Mouse (Mus musculus) limb, embryonic 11.5 days (tissue): ENCODE data around the gene Ctsw. TPM values are rescaled to one million over a fixed set of nuclear protein-coding genes. Genes with fewer than 3 reads are reported as not detected.

Experiments used
- ATAC-seq: fragments of 200-750 bp; cut with Nextera tagmentation; 2 replicates; pipeline ENCODE4 v1.8.0; 2017; ENCODE audit warnings: low read depth; ENCODE audit not compliant: insufficient number of reproducible peaks, low FRiP score, low TSS enrichment
- DNase-seq: peaks from one replicate; pipeline ENCODE4 v3.0.0-alpha.2; 2015; ENCODE audit warnings: low spot score
- H3K27ac ChIP-seq: fragments of 300-500 bp; sonication (generic); replicated peaks from 2 replicates; pipeline ENCODE4 v1.5.1; 2014; ENCODE audit warnings: low read depth, mild to moderate bottlenecking, low read length
- H3K27me3 ChIP-seq: fragments of 300-500 bp; sonication (generic); 2 replicates; pipeline ENCODE4 v1.6.1; 2014; ENCODE audit warnings: mild to moderate bottlenecking, low read length, mixed read lengths; ENCODE audit not compliant: control insufficient read depth, insufficient read depth
- H3K36me3 ChIP-seq: fragments of 300-500 bp; sonication (generic); 2 replicates; pipeline ENCODE4 v1.6.1; 2014; ENCODE audit warnings: mild to moderate bottlenecking, low read length, moderate library complexity, mixed read lengths; ENCODE audit not compliant: control insufficient read depth, insufficient read depth
- H3K4me1 ChIP-seq: fragments of 300-500 bp; sonication (generic); 2 replicates; pipeline ENCODE4 v1.6.1; 2014; ENCODE audit warnings: low read length, mixed read lengths; ENCODE audit not compliant: control insufficient read depth, insufficient read depth
- H3K4me2 ChIP-seq: fragments of 300-500 bp; sonication (generic); 2 replicates; pipeline ENCODE4 v1.6.1; 2014; ENCODE audit warnings: low read depth, mild to moderate bottlenecking, moderate library complexity; ENCODE audit not compliant: severe bottlenecking
- H3K4me3 ChIP-seq: fragments of 300-500 bp; sonication (generic); 2 replicates; pipeline ENCODE4 v1.5.1; 2014; ENCODE audit warnings: low read depth, low read length
- H3K9ac ChIP-seq: fragments of 300-500 bp; sonication (generic); 2 replicates; pipeline ENCODE4 v1.6.1; 2014; ENCODE audit warnings: mild to moderate bottlenecking, low read length
- H3K9me3 ChIP-seq: fragments of 300-500 bp; sonication (generic); 2 replicates; pipeline ENCODE4 v1.6.1; 2016; ENCODE audit warnings: low read length; ENCODE audit not compliant: control insufficient read depth
- WGBS: fragments of 180-500 bp; shearing (Covaris S2); extraction: QIAGEN DNeasy Blood & Tissue Kit; methylation state at CpG from one replicate; pipeline ENCODE4 v1.1.7; 2014; 5-methylcytosine and 5-hydroxymethylcytosine counted together
- polyA plus RNA-seq: library from polyadenylated mRNA; unstranded; fragments of >200 nt; fragmentation: Nextera tagmentation; extraction: Ambion mirVana; gene quantifications from 2 replicates; pipeline ENCODE4 v1.2.1, GENCODE M21; 2014

Gene Ctsw
- polyA plus RNA-seq, 1 experiment from 2014 or later = 1.0 TPM

DNA sequence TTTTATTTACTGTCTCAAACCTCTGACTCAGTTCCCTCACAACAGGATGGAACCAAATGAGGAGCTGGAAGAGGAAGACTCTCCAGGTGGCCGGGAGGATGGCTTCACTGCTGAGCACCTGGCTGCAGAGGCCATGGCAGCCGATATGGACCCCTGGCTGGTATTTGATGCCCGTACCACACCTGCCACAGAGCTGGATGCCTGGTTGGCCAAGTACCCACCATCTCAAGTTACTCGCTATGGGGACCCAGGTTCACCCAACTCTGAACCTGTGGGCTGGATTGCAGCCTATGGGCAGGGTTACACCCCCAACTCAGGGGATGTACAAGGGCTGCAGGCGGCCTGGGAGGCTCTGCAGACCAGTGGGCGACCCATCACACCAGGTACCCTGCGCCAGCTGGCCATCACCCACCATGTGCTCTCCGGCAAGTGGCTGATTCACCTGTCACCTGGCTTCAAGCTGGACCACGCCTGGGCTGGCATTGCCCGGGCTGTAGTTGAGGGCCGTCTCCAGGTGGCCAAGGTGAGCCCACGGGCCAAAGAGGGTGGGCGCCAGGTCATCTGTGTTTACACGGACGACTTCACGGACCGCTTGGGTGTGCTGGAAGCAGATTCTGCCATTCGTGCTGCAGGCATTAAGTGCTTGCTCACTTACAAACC is 42.3 kb downstream of the Ctsw start:
- H3K27me3 ChIP-seq = no peaks in the 10 kb centered on the region
- H3K27ac ChIP-seq = no peak overlapping the region
- DNase-seq = no peak
- peak overlapping the region; percentile 95 for H3K9ac ChIP-seq
- H3K36me3 ChIP-seq = peaks cover 17% of the 10 kb centered on the region
- H3K9me3 ChIP-seq = no peaks in the 10 kb centered on the region
- ATAC-seq = no peak
- H3K4me1 ChIP-seq = peaks cover 19% of the 10 kb centered on the region
- H3K4me3 ChIP-seq = peak overlapping the region; percentile 88
- 92% methylated on average over 18 of the region's 18 CpGs for WGBS
- peak overlapping the region; percentile 87 for H3K4me2 ChIP-seq

DNA sequence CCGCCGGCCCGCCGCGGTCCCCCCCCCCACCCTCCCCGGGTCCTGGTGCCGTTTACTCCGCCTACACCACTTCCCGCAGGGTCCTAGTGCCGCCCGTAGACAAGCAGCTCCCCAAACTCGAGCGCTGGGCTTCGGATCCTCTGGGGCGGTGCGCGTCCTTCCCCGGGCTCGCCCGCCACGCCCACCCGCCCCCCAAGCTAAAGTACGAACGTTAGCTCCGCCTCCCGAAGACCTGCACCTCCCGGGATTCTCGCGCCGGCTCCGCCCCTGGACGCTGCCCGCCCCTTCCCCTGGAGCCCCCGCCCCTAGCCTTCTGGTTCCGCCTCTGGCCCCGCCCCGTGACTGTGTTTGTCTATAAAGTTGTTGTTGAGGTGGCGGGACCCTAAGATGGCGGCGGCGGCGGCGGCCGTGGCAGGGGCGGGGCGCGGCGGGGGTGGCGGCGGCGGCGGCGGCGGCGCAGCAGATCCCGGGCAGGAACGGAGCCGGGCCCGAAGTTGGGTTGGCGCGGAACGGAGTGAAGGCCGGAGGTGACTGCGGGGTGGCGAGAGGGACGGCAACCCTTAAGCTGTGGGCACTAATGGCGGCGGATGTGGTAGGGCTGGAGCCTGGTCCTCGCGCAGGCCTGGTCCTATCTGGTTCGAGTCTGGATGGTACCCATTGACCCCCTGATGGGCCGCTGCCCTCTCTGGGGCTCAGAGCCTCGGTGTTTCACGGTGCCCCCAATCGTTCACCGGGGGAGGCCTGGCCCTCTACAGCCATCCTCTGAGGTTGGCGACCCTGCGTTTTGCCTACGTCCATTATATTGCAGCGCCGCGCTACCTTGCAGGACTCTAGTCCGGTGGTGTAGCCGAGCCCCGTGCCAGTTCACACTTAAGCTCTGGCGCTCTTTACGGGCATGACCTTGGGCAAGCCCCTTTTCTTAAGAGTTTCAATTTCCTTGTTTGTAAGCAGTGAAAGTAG is 43.2 kb downstream of the Ctsw start, which contains the start of the genes Drap1 and AI837181:
Gene Drap1 (minus strand): TSS at position 198 of the 960 bp plus-strand sequence.
Gene AI837181 (plus strand): TSS at position 363 of the 960 bp plus-strand sequence.
- ATAC-seq = peak; percentile 88
- Histone ChIP-seq H3K9ac (peak within 1 kb of the TSS; percentile 95), H3K4me2 (peak within 1 kb of the TSS; percentile 87), H3K4me1 (peaks cover 19% of the 10 kb centered on the region), H3K36me3 (peaks cover 23% of the 10 kb centered on the region), H3K27ac (peak within 1 kb of the TSS; percentile 83), H3K4me3 (peak within 1 kb of the TSS; percentile 88), H3K27me3 (no peaks in the 10 kb centered on the region), H3K9me3 (no peaks in the 10 kb centered on the region)
- under 1% methylated on average over 67 of the region's 87 CpGs for WGBS
- DNase-seq = peak; percentile 99

GRCm38 (mm10) chr19:5424092-5424781 is 44.1 kb downstream of the Ctsw start:
- H3K36me3 ChIP-seq = peaks cover 23% of the 10 kb centered on the region

DNA sequence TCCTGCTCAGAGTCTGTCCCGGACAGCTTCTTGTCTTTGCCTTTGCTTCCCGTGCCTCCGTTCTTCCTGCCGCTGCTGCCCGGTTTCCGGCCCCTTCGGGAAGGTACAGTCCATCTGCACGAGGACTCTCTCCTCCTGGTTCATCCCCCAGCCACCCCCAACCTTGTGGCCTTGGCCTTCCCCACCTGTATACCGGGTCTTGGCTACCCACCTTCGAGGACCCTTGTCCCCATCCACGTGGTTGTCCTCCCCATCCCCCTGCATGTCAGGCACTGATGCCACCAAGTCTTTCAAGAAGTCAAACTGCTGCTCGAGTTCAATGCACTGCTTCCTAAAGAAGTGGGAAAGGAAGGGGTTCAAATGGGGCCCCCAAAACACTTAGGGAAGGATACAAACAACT is 44.7 kb downstream of the Ctsw start:
- H3K27ac ChIP-seq = no peak overlapping the region
- no peak for DNase-seq
- WGBS = 68% methylated on average over 12 of the region's 12 CpGs
- peak overlapping the region; percentile 87 for H3K4me2 ChIP-seq
- no peaks in the 10 kb centered on the region for H3K9me3 ChIP-seq
- H3K4me1 ChIP-seq = peaks cover 19% of the 10 kb centered on the region
- ATAC-seq = no peak
- peak overlapping the region; percentile 88 for H3K4me3 ChIP-seq
- peaks cover 23% of the 10 kb centered on the region for H3K36me3 ChIP-seq
- peak overlapping the region; percentile 72 for H3K9ac ChIP-seq
- no peaks in the 10 kb centered on the region for H3K27me3 ChIP-seq

More at GRCm38 (mm10) chr19:5424092-5424781, 44.1 kb downstream of the Ctsw start:
- no peaks in the 10 kb centered on the region for H3K9me3 ChIP-seq
- H3K27ac ChIP-seq = peak overlapping the region; percentile 83
- H3K4me2 ChIP-seq = peak overlapping the region; percentile 87
- H3K27me3 ChIP-seq = no peaks in the 10 kb centered on the region
- ATAC-seq = peak; percentile 64
- peaks cover 19% of the 10 kb centered on the region for H3K4me1 ChIP-seq
- peak overlapping the region; percentile 88 for H3K4me3 ChIP-seq
- DNase-seq = no peak
- H3K9ac ChIP-seq = peak overlapping the region; percentile 72
- under 1% methylated on average over 41 of the region's 48 CpGs for whole genome bisulfite sequencing

DNA sequence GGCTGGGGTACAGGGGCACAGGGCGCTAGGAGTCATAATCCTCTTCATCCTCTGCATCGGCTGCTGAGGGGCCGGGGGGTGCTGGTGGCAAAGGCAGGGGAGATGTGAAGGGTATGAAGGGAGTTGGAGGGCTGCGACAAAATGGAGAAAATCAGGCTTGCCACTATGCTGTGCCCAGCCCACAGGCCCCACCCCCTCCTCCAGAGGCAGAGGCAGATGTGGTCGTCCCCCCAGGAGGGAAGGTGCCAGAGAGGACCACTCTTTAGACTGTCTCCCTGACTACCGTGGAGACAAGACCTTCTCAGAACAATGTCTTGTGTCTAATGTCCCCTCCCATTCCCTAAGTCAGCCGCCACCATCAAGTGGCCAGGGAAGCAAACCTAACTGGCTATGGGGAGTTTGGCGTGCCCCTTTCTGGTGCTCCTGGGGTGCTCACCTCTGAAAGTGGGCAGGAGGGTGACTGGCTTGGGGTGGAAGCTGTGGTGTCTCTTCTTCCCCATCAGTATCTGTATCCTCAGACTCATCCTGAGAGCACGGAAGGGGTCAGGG is 45.3 kb downstream of the Ctsw start:
- Histone ChIP-seq H3K9ac (no peak overlapping the region; the same call in 1 of the 2 replicates), H3K36me3 (peaks cover 23% of the 10 kb centered on the region)
- no peak for ATAC-seq

GRCm38 (mm10) chr19:5422267-5422666 is 46.0 kb downstream of the Ctsw start:
- Histone ChIP-seq H3K4me1 (peaks cover 19% of the 10 kb centered on the region), H3K36me3 (peaks cover 22% of the 10 kb centered on the region), H3K4me2 (no peak overlapping the region), H3K9me3 (no peaks in the 10 kb centered on the region), H3K9ac (no peak overlapping the region), H3K27me3 (no peaks in the 10 kb centered on the region), H3K4me3 (no peak overlapping the region), H3K27ac (no peak overlapping the region)
- DNase-seq (no peak), ATAC-seq (no peak)
- WGBS = 85% methylated on average over 10 of the region's 10 CpGs

More for the DNA sequence above, 45.3 kb downstream of the Ctsw start:
- Histone ChIP-seq H3K27ac (no peak overlapping the region), H3K4me1 (peaks cover 19% of the 10 kb centered on the region), H3K4me2 (peak overlapping the region; percentile 87), H3K27me3 (no peaks in the 10 kb centered on the region), H3K4me3 (peak overlapping the region; percentile 88; the same call in 1 of the 2 replicates), H3K9me3 (no peaks in the 10 kb centered on the region)
- DNase-seq = no peak
- WGBS = 86% methylated on average over 9 of the region's 9 CpGs

DNA sequence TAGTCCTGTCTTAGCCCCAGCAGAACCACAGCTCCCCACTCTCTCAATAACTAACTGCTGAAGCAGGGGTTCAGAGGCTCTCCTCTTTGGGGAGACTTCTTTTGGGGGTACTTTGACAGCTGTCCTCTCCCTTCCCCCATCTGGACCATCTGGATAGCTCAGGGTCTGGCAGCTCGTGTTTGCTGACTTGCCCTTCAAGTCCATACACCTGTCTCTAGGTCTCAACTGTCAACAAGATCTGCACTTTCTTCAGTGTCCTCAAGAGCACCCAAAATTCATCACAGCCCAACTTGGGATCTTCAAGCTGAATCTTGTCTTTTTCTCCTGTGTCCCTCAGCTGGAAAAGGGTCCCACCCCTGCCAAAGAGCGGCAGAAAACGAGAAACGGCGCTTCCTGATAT is 46.5 kb downstream of the Ctsw start:
- Histone ChIP-seq H3K9ac (no peak overlapping the region), H3K9me3 (no peaks in the 10 kb centered on the region), H3K4me2 (no peak overlapping the region), H3K4me3 (no peak overlapping the region), H3K27ac (no peak overlapping the region), H3K27me3 (no peaks in the 10 kb centered on the region), H3K36me3 (peaks cover 19% of the 10 kb centered on the region), H3K4me1 (peaks cover 19% of the 10 kb centered on the region)
- no peak for ATAC-seq
- DNase-seq = no peak
- WGBS = 87% methylated on average over 5 of the region's 5 CpGs
